7 mouse cellular contexts compared by ENCODE assay signal in genomic region chr15:7563726-7564125, GRCm38 (mm10).
A peak's percentile ranks its signal among the peaks of the same experiment; 100 is the strongest.
DNase-seq lines count a peak whose midpoint lies in the region; ATAC-seq and TF ChIP-seq lines count a peak whose summit lies in the region.

No protein-coding gene starts in this region.

- no peak overlapping the region for H3K4me3 ChIP-seq in left cerebral cortex, adult 2 months
- no peak overlapping the region for H3K4me3 ChIP-seq in cerebellum, adult 2 months (replicated peaks; ENCODE audit: insufficient read depth, low read depth, low read length)

- intact Hi-C loops in left cerebral cortex, adult 2 months (cut with DNase I): no loop called here

- no peak for TF ChIP-seq CTCF in left cerebral cortex, adult 2 months (IDR thresholded peaks at IDR 0.05)
- TF ChIP-seq CTCF in cerebellum, adult 2 months (IDR thresholded peaks at IDR 0.05; ENCODE audit: borderline replicate concordance, insufficient read depth, low read depth, low read length): no peak

- ATAC-seq in granulocyte monocyte progenitor cell, adult 5-6 weeks (replicated peaks; ENCODE audit: poor library complexity, severe bottlenecking): no peak

- no peak for TF ChIP-seq POLR2A in cerebellum, adult 2 months (IDR thresholded peaks at IDR 0.05; ENCODE audit: borderline replicate concordance, insufficient read depth, low read length)

- no peak overlapping the region for H3K27ac ChIP-seq in left cerebral cortex, adult 2 months
- H3K27ac ChIP-seq in cerebellum, adult 2 months (ENCODE audit: insufficient read depth, low read length): no peak overlapping the region

- DNase-seq in left cerebral cortex, adult 2 months (ENCODE audit: extremely low spot score in 1 of 2, low spot score in 2 of 2): peak; percentile 11 to 13
- DNase-seq in left cerebral cortex, adult 11 months (ENCODE audit: low spot score): no peak
- peak; percentile 49 to 50 for DNase-seq in cerebellum, adult 2 months
- peak; percentile 3 to 4 for DNase-seq in frontal cortex, postnatal 25 days (ENCODE audit: low spot score in 2 of 2)
- DNase-seq in left cerebral cortex, adult 8-10 months (ENCODE audit: low spot score in 2 of 2): peak; percentile 3 to 5
- DNase-seq in right cerebral cortex, postnatal 4 days: peak; percentile 71

- H3K4me1 ChIP-seq in cerebellum, adult 2 months (ENCODE audit: control insufficient read depth, insufficient read depth, low read length): no peaks in the 10 kb centered on the region; the same call in 1 of the 2 replicates

- 6% methylated on average over 9 of the region's 9 CpGs for WGBS in cerebellum, adult 2 months

- H3K27me3 ChIP-seq in cerebellum, adult 2 months (ENCODE audit: control insufficient read depth, insufficient read depth, low read length): no peaks in the 10 kb centered on the region
